Mouse (Mus musculus) adipocyte (in vitro differentiated cells): Measurements from ENCODE around the gene Nudt19.
"Not testable (repeated sequence)": the region's sequence is repeated elsewhere in the genome, so short reads cannot be mapped to it uniquely, and the experiment has no call there.

ENCODE experiments used
- DNase-seq: peaks from one replicate; pipeline ENCODE4 v3.0.0-alpha.2; 2016; ENCODE audit warnings: low spot score

Gene Nudt19

GRCm38 (mm10) chr7:35564872-35565271, 8.8 kb upstream of the Nudt19 start:
- DNase-seq: not testable (repeated sequence)

DNA sequence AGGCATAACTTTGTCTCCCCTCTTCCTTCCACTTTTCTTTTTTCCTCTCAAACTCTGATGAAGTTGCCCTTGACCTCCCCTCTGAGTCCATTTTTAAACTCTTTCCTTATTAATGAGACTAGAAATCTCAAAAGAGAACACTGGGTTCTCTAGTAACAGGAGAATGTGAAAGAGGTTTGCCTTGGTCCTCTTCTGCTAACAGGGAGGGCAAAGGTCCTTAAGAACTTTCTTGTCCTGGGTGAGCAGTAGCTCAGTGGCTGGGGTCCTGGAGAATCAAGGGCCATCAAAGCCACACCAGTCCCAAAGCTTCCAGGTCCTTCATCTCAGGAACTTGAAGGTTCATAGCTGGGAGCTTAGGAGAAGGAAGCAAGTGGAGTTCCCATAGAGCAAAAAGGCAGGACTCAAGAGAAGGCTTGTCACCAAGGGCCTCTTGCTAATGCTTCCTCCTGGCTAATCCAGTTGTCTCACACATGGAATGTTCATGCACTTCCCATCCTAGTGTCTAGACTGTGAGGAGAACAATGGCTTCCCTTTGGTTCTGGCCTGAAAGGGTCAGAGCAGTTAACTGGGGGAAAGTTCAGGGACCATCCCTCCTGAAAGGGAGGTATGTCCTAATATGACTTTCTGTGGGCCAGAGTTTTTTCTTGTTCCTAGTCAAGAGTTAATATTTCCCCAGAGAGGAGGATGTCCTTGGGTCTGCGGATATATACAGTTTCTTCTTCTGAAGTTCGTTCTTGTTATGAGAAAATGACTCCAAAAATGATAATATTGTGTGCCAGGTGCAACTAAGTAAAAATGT, 8.2 kb upstream of the Nudt19 start:
- DNase-seq: no peak

GRCm38 (mm10) chr7:35563071-35563470, 7.0 kb upstream of the Nudt19 start:
- no peak for DNase-seq

DNA sequence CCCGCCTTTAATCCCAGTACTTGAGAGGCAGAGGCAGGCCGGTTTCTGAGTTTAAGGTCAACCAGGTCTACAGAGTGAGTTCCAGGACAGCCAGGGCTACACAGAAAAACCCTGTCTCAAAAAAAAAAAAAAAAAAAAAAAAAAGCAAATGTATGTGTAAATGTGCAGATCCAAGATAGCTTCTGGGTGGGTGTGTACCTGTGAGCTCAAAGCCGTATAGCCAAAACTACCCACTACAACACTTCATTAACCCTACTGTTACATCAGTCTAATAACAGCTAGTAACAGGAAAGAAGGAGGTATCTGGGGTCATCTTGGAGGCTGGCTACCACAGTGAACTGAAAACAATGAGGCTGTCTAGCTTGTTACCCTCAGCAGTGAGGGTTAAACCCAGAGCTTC, 3.7 kb upstream of the Nudt19 start:
- no peak for DNase-seq

DNA sequence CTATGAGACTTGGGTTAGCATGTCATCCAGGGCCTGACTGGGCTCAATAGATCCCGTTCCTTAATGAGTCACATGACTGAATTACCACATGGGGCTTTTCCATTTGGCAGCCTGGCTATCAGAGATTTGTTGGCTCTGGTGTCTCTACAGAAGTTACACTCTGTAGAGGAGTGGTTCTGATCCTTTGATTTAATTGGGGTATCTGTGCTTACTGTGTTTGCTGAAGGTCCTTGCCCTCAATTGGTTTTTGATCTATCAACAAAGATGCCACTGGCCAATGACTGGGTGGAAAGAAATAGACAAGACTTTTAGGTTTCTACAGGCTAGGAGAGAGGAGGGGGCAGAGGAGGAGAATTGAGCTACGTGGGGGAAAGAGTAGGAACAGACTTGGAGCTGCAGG, 2.6 kb upstream of the Nudt19 start:
- no peak for DNase-seq

DNA sequence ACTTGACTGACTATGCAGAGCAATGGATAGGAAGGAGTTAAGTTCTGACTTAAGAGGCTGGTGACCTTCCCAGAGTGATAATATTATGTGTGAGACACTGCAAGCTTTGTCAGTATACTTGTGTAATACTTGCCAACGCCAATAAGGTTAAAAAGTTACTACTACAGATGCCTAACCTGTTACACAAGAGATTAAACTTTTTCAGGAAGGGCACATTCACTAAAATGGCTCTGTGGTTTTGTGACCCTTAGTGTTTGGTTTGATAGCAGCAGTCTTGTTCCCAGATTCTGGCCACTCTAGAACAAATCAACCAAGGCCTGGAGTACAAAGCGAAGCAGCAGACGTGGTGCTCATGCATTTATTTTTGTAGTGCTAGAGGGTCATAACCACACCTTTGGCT, 1.5 kb upstream of the Nudt19 start:
- DNase-seq: no peak

DNA sequence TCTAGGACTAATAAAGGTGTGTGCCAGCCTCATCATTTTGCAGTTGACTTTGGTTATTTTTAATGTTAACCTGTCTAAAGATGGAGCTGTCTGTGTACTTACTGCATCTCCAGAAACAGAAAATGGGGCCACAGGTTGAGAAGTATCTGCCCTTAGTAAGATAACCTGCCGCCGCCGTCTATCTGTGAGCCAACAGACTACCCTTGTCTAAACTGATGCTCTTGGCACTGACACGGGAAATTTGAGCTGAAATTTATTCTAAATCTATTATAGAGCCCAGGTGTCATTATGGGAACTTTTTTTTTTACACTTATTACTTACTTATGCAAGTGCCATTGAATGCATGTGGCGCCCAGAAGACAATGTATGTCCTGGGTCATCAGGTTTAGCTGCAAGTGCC, 801 bp upstream of the Nudt19 start:
- no peak for DNase-seq

GRCm38 (mm10) chr7:35555224-35556204, 590 bp downstream of the Nudt19 start:
- peak; percentile 75 for DNase-seq

- peak; percentile 51 for DNase-seq
Observed at GRCm38 (mm10) chr7:35554605-35555175, 1.4 kb downstream of the Nudt19 start.

DNA sequence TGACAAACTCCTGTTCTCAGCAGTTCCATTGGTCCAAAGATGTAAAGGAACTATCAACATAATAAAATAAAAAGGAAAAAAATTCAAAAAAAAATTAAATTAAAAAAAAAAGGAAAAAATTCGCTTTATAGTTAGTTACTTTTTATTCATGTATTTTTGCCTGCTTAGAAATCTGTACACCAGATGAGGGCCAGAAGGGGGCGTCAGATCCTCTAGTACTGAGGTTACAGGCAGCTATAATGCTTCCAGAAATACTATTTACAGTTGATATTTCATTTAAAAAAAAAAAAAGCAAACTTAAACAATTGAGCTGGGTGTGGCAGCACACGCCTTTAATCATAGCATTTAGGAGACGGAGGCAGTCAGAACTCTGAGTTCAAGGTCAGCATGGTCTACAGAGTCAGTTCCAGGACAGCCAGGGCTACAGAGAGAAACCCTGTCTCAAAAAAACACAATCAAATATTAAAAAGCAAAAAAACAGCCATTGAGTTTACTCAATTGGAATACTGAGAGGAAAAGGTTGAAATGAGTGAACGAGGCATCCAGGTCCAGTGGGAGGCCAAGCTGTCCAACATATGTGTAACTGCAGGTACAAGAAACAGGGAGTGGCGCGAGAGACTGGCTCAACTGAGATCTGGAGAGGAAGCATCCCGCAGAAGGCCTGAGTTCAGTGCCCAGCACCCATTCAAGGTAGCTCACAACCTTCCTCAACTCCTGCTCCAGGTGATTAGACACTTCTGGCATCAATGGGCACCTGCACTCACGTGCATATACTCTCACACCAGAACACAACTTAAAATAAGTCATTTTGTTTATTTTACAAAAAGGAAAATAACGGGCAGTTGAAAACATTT, 2.1 kb downstream of the Nudt19 start:
- peak; percentile 37 for DNase-seq

DNA sequence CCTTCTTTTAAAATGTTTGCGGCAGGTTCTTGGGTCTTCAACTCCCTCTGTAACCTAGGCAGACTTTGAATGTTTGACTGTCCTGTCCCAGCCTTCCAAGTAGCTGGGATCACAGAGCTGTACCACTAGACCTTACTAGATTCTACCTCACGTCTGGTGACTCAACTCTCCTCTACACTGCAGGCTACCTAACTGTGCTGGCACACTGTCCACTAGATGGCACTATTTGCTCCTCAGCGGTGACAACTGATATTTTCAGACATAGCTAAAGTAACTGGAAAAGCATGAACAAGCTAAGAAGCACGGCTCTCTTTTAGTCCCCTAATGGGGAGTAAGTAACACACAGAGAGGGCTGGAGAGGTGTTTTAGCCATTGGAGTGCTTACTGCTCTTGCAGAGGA, 10.2 kb downstream of the Nudt19 start:
- DNase-seq: peak; percentile 62

- DNase-seq: no peak
Observed at GRCm38 (mm10) chr7:35537562-35537961, 18.5 kb downstream of the Nudt19 start, which contains the start of gene Tdrd12. Tdrd12 (minus strand) TSS chr7:35537745.

DNA sequence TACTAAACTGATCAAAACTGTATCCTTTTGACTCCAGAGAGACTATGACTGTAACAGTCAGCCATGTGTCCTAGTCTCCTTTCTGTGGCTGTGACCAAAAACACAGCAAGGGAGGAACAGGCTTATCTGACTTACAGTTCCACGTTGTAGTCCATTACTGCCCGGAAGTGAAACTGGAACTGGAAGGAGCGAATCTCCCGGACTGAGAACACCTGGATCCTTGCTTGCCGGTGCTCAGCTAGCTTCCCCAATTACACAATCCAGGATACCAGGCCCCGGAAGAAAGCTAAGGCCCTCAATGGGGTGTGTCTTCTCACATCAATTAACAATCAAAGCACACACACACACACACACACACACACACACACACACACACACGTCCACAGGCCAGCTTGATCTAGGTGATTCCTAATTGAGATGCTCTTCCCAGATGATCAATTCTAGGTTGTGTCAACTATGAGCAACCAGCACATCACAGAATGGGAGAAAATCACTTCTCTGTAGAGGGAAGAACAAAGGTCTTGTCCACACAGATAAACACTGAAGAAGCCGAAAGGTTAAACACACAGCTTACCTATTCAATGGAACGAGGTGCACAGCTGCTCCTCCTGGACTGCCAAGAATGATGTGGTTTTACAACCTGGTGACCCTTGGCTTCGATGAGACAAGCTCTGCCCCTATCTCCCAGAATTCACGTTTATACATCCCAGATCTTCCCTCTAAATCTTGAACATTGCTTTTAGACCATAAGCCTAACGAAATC, 20.2 kb downstream of the Nudt19 start:
- no peak for DNase-seq

- DNase-seq: not testable (repeated sequence)
Observed at GRCm38 (mm10) chr7:35530544-35530943, 25.6 kb downstream of the Nudt19 start.

- no peak for DNase-seq
Observed at GRCm38 (mm10) chr7:35530026-35530425, 26.1 kb downstream of the Nudt19 start.

GRCm38 (mm10) chr7:35526795-35527194, 29.3 kb downstream of the Nudt19 start:
- no peak for DNase-seq

DNA sequence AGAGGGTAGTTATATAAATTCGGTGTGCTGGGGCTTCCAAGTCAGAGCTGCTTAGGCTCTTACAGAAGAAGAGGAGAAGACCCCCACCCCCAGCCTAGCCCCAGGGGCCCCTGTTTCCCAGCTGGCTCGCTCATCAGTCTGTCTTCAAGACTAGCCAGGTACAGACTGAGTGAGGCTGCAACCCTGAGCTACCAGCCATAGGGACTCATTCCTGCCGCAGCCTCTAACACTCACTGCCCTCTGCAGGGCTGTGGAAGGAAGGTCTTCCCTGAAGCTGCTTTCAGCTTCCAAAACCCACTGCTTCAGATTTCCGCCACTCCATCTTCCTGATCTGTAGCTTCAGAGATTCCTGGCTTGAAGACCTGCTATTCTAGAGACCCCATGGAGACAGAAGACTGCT, 54.1 kb downstream of the Nudt19 start:
- DNase-seq: no peak

GRCm38 (mm10) chr7:35497516-35497915, 58.6 kb downstream of the Nudt19 start:
- peak; percentile 34 for DNase-seq
